Mouse (Mus musculus) ES-Bruce4 (cell line): Measurements from ENCODE around the gene Psmb1. TPM values are rescaled to one million over a fixed set of nuclear protein-coding genes. Genes with fewer than 3 reads are reported as not detected.
A peak's percentile ranks its signal among the peaks of the same experiment; 100 is the strongest.

Source experiments
- H3K27ac ChIP-seq: 2 replicates; pipeline ENCODE4 v1.5.1; 2012; ENCODE audit warnings: low read length, inconsistent platforms; ENCODE audit not compliant: insufficient read depth
- H3K27me3 ChIP-seq: 2 replicates; pipeline ENCODE4 v1.6.1; 2012; ENCODE audit warnings: mild to moderate bottlenecking, low read length, inconsistent platforms; ENCODE audit not compliant: control insufficient read depth, poor library complexity, insufficient read depth, severe bottlenecking
- H3K36me3 ChIP-seq: 2 replicates; pipeline ENCODE4 v1.6.1; 2012; ENCODE audit warnings: inconsistent platforms, mild to moderate bottlenecking, low read length, moderate library complexity; ENCODE audit not compliant: control insufficient read depth, poor library complexity, insufficient read depth, severe bottlenecking
- H3K4me1 ChIP-seq: one replicate; pipeline ENCODE4 v1.8.1; 2011; ENCODE audit warnings: low read length; ENCODE audit not compliant: control insufficient read depth, insufficient read depth
- H3K4me3 ChIP-seq: 2 replicates; pipeline ENCODE4 v1.5.1; 2011; ENCODE audit warnings: low read depth, mild to moderate bottlenecking, low read length
- H3K9ac ChIP-seq: 2 replicates; pipeline ENCODE4 v1.6.1; 2012; ENCODE audit warnings: low read depth, mild to moderate bottlenecking, inconsistent platforms; ENCODE audit not compliant: poor library complexity, severe bottlenecking
- H3K9me3 ChIP-seq: replicated peaks from 2 replicates; pipeline ENCODE4 v1.6.1; 2012; ENCODE audit warnings: mild to moderate bottlenecking, low read length, inconsistent platforms; ENCODE audit not compliant: control insufficient read depth, poor library complexity, insufficient read depth, severe bottlenecking
- CTCF ChIP-seq: IDR thresholded peaks from one replicate; pipeline ENCODE4 v1.8.1; 2011; ENCODE audit warnings: low read depth, low read length
- EP300 ChIP-seq: IDR thresholded peaks from 2 replicates; pipeline ENCODE4 v1.6.1; 2011; ENCODE audit warnings: low read depth, low read length; ENCODE audit not compliant: insufficient read depth
- POLR2A ChIP-seq: IDR thresholded peaks from one replicate; pipeline ENCODE4 v1.8.1; 2011; ENCODE audit warnings: low read length; ENCODE audit not compliant: insufficient read depth
- polyA plus RNA-seq: library from polyadenylated mRNA; stranded (reverse); fragments of >200 nt; gene quantifications from 2 replicates; pipeline ENCODE4 v1.2.4, GENCODE M21; 2011; ENCODE audit warnings: low read depth; ENCODE audit not compliant: missing spikeins, insufficient read depth, insufficient read length

The Psmb1 gene
- polyA plus RNA-seq, 1 experiment, result 195 TPM

GRCm38 (mm10) chr17:15518766-15519165, 19.2 kb upstream of the Psmb1 start:
- Histone ChIP-seq H3K9ac (no peak overlapping the region), H3K27me3 (no peaks in the 10 kb centered on the region), H3K9me3 (no peaks in the 10 kb centered on the region), H3K4me3 (no peak overlapping the region), H3K36me3 (peaks cover 77% of the 10 kb centered on the region), H3K27ac (no peak overlapping the region), H3K4me1 (no peaks in the 10 kb centered on the region)
- TF ChIP-seq EP300 (no peak), POLR2A (no peak), CTCF (no peak)

DNA sequence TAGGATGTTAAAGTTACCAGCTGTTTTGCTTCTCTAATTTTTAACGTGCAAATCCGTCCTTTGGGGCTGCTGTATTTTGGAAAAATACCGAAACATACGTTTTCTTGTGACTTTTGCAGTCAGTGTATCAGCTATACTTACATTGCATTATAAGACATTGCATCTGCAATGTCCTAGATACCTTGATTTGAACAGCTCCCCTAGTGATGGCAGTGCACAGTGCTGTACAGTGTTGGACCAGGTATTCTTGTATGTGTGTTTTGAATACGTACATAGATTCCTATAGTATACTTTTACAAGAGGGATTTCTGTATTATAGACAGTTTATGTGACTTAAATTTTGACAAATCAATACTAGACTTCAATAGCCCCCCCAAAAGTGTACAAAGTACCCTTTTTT, 18.6 kb upstream of the Psmb1 start:
- Histone ChIP-seq H3K27me3 (no peaks in the 10 kb centered on the region), H3K4me3 (no peak overlapping the region), H3K36me3 (peaks cover 77% of the 10 kb centered on the region), H3K9me3 (no peaks in the 10 kb centered on the region), H3K4me1 (no peaks in the 10 kb centered on the region), H3K27ac (no peak overlapping the region), H3K9ac (no peak overlapping the region)
- TF ChIP-seq CTCF (no peak), EP300 (no peak), POLR2A (no peak)

DNA sequence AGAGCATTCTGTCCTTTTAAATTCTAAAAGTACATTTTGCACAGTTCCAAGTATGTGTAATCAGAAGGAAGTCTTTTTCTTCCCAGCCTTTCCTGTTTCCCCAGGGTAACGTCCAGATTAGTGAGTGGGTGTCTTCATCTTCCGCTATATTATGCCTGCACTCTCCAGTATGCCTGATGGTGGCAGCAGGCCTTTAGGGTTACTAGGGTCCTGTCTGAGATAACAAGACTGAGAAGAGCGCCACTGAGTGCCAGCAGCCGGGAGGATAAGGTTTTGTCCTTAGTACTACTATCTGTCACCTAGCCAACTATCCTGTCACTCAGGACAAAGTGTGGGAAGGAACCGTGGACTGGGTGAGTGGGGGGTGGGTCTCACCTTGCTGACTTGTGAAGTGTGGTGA, 18.2 kb upstream of the Psmb1 start:
- H3K36me3 ChIP-seq, result peaks cover 73% of the 10 kb centered on the region
- H3K9ac ChIP-seq, result no peak overlapping the region
- H3K4me1 ChIP-seq, result no peaks in the 10 kb centered on the region
- H3K9me3 ChIP-seq, result no peaks in the 10 kb centered on the region
- no peak overlapping the region for H3K27ac ChIP-seq
- no peaks in the 10 kb centered on the region for H3K27me3 ChIP-seq
- H3K4me3 ChIP-seq, result no peak overlapping the region
- TF ChIP-seq POLR2A, result no peak
- TF ChIP-seq CTCF, result no peak
- no peak for TF ChIP-seq EP300

DNA sequence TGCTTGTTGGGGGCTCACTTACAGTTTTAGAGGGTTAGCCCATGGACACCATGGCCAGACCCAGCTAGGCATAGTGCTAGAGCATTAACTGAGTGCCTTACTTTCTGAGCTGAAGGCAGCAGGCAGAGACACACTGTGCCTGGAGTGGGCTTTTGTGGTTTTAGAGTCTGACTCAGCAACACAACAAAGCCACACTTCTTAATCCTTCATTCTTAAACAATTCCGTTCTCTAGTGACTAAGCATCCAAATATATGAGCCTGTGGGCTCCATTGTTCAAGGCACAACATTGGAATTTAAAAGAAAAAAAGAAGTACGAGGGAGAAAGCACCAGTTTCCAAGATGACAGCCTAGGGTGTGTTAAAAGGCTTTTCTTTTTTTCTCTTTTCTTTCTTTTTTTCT, 11.1 kb upstream of the Psmb1 start:
- Histone ChIP-seq H3K36me3 (peaks cover 45% of the 10 kb centered on the region), H3K4me3 (no peak overlapping the region), H3K27ac (no peak overlapping the region), H3K9me3 (no peaks in the 10 kb centered on the region), H3K27me3 (no peaks in the 10 kb centered on the region), H3K9ac (no peak overlapping the region), H3K4me1 (no peaks in the 10 kb centered on the region)
- TF ChIP-seq CTCF (no peak), EP300 (no peak), POLR2A (no peak)

DNA sequence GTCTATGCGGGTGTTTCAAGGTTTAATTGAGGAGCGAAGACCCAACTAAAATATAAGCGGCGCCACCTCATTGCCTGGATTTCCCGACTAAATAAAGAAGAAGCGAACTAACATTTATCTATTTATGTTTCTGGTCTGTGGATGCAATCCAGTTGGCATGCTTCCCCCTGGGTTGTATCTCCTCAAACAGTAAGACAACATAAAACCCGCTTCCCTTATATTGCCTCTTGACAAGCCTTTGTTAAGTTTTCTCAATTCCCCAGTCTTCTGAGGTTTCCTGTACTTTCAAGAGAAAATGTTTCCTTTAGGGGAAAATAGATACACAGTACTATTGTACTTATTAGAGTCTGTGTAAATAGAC, 818 bp downstream of the Psmb1 start:
- Histone ChIP-seq H3K36me3 (peaks cover 19% of the 10 kb centered on the region), H3K9ac (peak overlapping the region; percentile 80), H3K9me3 (no peaks in the 10 kb centered on the region), H3K27me3 (no peaks in the 10 kb centered on the region), H3K27ac (no peak overlapping the region), H3K4me3 (no peak overlapping the region), H3K4me1 (no peaks in the 10 kb centered on the region)
- TF ChIP-seq POLR2A, result no peak
- TF ChIP-seq CTCF, result no peak
- no peak for TF ChIP-seq EP300

DNA sequence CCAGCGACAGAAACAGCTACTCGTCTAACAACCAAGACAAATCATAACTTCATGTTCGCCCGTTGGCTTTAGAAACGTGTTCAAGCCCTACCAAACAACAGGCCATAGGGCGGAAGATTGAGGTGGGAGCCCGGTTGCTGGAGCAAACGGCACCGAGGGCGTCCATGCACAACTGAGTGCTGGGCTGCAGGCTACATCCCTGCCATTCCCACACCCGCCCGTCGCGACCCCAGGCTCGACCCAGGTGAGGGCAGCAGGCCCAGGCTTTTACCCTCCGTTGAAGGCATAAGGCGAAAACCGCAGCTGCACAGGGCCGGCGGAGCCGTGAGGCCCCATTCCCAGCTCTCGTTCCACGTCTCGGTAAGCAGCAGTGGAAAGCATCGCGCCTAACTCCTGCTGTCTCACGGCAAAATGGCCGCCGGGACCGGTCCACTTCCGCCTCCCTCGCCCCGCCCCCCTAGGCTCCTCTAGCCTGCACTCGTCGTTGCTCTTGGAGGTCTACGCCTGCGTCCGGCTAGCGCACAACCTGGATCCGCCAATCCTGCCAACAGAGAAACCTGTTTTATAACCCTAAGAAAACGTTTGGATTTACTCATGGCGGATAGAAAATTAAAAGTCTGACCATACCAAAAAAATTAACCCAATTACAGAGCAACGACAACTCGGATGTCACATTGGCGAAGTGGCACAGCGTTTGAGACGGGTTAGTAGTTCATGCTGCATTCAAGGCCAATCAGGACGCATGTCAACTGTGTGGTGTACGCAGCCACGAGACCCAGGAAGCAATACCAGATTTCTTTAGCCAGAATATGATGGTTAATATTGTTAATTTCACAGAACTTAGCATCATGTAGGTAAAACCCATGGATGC, 1.4 kb downstream of the Psmb1 start:
- peak overlapping the region; percentile 99 for H3K4me3 ChIP-seq
- H3K27me3 ChIP-seq, result no peaks in the 10 kb centered on the region
- H3K27ac ChIP-seq, result peak overlapping the region; percentile 43; the same call in 1 of the 2 replicates
- peaks cover 21% of the 10 kb centered on the region for H3K36me3 ChIP-seq
- peak overlapping the region; percentile 80 for H3K9ac ChIP-seq
- TF ChIP-seq CTCF (no peak), POLR2A (peak; percentile 45)
- H3K4me1 ChIP-seq, result no peaks in the 10 kb centered on the region
- no peaks in the 10 kb centered on the region for H3K9me3 ChIP-seq
